Mouse (Mus musculus): ENCODE results near the gene Bahcc1.
A peak's percentile ranks its signal among the peaks of the same experiment; 100 is the strongest.

GRCm38 (mm10) chr11:120280281-120280773 is 47.6 kb downstream of the Bahcc1 start:
- TF ChIP-seq POLR2A (IDR thresholded peaks at IDR 0.05; ENCODE audit: borderline replicate concordance, extremely low read depth, low read depth, low read length): no peak
- TF ChIP-seq CTCF (IDR thresholded peaks at IDR 0.05; ENCODE audit: insufficient read depth, low read length): peak; percentile 56
